Mouse (Mus musculus) retina, adult 2 months (tissue): ENCODE results near the gene Nup155.
"Not testable (repeated sequence)": the region's sequence is repeated elsewhere in the genome, so short reads cannot be mapped to it uniquely, and the experiment has no call there.

ENCODE experiments used
- DNase-seq: peaks from one replicate; pipeline ENCODE4 v3.0.0-alpha.2; 2012; ENCODE audit warnings: low read depth, low spot score

Gene Nup155

DNA sequence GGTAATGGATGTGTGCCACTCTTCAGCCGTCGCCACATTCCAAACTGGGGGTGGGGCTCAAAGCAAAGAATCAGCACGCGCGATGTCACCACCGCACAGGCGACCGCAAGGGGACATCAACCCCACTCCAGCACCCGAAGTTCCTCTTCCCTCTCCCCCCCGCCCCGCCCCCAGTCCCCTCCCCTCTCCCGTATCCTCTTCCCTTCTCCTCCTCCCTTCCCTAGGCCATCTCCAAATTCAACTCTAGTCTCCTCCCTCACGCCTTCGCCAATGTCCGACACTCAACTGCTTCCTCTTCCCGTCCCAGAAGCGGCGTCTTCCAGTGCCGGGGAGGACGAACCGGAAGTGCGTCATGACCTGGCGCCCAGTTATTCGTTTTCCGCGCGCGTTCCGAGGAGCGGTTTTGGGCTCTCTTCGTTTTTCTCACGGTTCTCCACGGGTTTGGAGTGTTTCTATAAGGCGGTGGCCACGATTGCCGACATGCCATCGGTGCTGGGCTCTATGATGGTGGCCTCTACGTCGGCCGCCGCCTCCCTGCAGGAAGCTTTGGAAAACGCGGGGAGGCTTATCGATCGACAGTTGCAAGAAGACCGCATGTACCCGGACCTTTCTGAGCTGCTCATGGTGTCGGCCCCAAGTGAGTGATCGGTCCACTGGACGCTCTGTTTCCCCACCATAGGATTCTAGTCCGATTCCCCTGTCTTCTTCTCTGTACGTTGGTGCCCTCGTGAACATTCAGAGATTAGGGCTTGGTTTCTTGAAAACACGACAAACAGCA lies at the start of gene Nup155:
Gene Nup155 (plus strand): TSS at position 308 of the 778 bp plus-strand sequence.
- DNase-seq = peak; percentile 86

DNA sequence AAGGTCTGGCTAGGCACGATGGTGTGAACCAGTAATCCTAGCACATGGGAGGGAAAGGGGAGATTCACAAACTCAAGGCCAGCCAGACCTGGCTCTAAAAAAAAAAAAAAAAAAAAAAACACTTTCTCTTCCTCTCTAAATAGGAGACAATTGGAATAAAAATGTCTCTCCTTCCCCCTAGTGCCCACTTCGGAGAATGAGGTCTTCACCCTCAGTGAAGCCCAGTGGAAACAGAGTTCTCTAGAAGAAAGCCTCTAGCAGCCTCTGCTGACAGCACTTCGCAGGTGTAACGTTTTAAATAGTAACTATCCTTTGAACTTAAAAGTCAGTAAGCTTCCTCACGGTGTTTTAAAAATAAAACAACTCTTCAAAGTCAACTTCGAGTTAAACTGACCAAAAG lies 43.9 kb upstream of the Nup155 start:
- no peak for DNase-seq

DNA sequence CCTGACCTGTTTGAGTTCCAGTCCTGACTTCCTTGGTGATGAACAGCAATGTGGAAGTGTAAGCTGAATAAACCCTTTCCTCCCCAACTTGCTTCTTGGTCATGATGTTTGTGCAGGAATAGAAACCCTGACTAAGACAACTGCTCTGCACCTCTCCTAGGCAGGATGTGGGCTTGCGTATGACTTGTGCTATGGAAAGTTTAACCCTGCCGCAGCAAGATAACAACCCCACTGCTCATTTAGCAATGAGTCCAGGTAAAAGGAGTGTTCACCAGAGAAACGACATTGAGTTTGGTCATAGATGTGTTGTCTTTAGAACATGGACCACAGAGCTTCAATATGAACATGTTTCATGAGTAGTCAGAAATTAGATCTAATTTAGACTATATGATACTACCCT lies 35.9 kb upstream of the Nup155 start:
- not testable (repeated sequence) for DNase-seq

DNA sequence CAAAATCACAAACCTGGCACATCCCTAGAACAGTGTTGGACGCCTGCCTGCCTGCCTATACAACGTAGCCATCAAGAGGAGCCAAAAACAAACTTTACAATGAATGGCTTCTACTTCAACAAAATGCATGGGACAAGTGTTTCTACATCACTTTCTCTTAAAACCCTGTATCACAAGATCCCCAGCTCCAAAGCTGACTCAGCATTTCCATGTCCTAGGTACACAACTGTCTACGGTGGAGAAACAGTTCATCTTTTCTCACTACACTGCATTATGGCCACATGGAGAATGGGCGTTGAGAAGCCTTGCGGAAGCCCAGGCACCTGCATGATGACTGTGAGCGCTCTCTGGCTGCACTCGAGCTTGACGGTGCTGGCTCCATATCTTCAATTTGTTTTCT lies 26.9 kb upstream of the Nup155 start:
- DNase-seq = no peak

DNA sequence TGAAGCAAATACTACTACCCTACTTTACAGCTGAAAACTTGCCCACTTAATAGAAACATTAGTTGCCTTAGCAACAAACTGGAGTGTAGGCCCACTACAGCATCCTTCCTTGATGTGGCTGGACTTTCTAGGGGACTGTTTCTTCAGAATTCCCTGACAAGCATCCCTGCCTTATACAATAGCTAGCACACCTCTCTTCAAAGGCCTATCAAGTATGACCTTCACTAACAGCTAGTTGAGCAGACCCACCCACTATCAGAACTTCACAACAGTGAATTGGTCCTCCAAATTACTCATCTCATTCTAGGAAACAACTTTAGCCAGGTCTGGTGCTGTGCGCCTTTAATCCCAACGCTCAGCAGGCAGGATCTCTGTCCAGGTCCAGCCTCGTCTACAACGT lies 21.8 kb upstream of the Nup155 start:
- DNase-seq = no peak

DNA sequence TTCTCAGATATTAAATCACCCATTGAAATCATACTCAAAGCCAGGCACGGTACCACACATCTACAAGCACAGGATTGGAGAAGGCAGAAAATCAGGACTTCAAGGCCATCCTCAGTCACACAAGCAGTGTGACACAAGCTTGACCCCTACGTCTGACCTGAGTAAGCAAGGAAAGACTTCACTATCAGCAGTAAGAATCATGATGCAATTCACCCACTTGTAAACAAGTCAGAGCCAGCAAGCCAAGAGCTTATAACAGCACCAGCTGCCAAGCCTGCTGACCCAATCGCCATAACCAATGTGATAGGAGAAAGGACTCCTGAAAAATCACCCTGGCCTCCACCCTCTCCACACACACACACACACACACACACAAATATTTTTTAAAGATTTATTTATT lies 20.4 kb upstream of the Nup155 start:
- no peak for DNase-seq

DNA sequence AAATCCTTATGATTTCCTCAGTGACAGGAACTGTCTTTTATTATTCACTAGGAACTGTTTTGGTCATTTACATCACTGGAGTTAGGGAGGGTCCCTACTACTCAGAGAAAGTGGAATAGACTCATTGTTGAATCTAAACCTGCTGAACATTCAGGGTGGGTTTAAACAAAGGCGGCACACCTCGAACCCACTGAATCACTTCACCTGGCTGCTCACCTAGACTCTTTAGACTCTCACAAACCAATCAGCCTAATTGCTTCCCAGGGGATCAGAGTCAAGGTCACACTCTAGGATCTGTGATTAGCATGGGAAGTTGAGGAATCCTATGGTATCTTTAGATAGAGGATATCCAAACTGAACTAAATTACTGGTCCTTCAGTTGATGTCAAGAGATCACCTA lies 18.4 kb upstream of the Nup155 start:
- no peak for DNase-seq

DNA sequence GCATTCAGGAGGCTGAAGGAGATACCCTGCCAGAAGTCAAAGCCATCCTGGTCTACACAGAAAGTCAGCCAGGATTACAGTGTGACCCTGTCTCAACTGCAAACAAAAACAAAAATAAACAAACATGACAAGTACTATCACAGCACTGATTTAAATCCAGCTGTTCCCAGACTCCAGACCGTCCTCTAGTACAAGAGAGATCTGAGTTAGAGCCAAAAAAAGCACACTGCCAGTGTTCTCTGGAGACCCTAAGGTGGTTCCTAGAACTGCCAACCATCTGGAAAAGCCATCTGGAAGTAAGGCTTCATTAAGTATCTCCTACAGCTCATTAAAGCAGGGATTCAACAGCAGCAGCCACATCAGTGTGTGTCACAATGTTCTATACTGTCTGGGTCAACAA lies 16.4 kb upstream of the Nup155 start:
- not testable (repeated sequence) for DNase-seq

DNA sequence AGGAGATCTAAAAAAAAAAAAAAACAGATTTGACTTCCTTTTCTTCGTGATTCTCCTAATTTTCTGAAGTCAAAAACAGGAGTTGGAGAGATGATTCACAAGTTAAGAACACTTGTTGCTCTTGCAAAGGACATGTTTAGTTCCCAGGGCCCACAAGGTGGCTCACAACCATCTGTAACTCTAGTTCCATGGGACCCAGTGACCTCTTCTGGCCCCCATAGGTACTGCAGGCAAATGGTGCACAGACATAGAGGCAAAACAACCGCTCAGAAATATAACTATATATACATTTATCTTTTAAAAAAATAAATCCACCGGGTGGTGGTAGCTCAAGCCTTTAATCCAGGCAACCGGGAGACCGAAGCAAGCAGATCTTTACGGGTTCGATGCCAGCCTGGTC lies 11.2 kb upstream of the Nup155 start:
- DNase-seq = peak; percentile 34

DNA sequence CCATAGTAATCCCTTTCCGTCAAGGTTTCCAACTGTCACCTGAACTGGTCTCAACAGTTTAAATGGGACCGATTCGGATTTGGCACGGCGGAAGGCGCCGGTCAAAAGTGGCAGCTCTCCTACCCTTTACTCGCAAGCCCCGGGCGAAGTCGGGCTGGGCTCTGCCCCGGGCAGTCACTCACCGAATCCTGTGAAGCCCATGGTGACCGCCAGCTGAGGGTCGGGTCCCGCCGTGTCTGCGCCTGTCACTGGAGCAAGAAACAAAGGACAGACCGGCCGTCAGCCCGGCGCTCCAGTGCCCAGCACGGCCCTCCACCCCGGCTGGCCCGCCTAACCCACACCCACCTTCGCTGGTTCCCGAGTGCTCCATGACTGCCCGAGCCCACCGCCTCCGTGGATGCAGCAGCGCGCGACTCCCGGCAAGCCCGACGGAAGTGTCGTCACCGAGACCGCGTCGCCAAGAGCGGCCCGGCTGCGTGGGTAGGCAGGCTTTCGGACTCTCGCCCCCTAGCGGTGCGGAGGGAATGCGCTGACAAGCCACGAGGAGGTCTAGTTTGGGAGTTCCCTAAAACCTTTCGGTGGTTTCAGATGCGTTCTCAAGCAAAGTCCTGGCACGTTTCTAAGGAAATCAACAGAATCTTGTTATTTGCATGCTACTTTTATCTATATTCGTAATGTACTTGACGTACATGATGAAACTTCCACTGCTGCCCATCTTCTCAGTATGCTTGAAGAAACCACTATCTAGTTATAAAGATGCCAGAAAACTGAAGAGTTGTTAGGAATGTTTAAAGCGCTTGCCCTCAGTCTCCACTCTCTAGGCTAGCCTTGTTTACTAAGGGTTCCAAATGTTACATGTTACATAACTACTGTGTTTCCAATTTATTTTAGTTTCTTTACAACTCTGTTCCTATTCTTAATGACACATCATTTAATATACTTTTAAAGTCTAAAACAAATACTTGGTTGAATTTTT lies 10.0 kb upstream of the Nup155 start, which contains the start of gene Wdr70:
Gene Wdr70 (minus strand): TSS at position 436 of the 976 bp plus-strand sequence.
- peak; percentile 86 for DNase-seq

DNA sequence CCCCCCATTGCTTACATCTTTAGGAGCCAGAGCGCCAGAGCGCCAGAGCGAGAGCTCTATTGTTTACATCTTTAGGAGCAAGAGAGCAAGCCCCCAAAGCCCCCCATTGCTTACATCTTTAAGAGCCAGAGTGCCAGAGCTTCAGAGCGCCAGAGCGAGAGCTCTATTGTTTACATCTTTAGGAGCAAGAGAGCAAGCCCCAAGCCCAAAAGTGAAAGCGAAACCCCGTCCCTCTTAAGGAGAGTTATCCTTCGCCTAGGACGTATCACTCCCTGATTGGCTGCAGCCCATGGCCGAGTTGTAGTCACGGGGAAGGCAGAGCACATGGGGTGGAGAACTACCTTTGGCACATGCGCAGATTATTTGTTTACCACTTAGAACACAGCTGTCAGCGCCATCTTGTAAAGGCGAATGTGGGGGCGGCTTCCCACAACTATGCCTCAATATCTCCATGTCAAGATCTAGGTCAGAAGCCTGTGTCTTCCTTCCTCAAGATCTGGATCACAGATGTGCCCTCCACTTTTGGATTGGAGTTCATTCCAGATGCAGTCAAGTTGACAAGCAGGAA lies 7.0 kb upstream of the Nup155 start:
- not testable (repeated sequence) for DNase-seq

DNA sequence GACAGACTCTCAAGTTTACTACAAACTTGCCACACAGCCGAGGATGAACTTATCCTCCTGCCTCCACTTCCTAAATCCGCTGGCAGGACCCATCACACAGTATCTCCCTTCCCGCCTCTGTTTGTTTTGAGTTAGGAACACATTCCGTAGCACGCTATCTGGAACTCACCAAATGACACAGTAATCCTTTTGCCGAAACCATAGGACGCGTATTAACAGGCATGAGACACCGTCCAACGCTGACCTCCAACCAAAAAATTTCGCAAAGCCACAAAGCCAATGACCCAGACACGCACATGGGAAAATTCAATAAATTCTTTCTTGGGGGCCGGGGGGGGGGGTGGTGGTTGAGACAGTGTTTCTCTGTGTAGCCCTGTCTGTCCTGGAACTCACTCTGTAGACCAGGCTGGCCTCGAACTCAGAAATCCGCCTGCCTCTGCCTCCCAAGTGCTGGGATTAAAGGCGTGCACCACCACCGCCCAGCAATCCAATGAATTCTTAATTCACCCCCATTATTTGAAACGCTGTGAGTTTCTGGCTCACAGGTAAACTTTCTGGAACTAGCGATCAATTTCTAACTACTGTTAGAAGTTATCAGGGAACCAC lies 610 bp upstream of the Nup155 start:
- DNase-seq = no peak

DNA sequence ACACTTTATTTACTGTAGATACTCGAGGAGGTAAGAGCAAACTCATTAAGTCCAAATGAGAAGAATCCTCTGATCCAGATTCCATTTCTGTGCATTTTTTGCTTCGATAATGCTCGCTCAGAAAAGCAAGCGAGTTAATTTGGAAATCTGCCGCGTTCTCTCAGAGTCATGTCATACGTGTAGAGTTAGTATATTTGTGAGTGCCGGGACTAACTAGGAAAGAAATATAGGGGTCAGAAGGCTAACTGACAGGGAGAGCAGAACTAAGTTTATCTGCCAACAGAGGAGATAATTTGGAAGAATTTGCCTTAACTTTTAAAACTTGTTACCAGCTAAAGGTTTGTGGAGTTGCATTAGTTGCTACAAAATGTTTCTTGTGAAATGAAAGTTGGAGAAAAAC lies 709 bp downstream of the Nup155 start:
- no peak for DNase-seq

DNA sequence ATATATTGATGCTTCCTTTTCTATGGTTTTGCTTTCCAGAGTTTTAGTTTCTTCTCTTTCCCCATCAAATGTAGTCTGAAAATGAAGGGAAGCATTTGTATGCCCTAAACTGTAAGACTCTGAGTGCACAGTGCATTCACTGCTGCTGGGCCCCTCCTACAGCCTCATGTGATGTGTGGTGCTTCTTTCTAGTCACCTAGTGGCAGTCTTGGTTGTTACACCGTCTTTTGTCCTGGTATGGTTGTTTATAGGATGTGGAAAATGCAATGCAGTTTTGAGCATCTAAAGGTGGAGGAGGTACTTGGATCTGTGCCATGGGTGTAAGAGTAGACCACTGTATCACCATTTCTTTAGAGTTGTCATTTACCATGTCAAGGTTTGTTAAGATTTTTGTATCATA lies 20.2 kb downstream of the Nup155 start:
- DNase-seq = no peak

DNA sequence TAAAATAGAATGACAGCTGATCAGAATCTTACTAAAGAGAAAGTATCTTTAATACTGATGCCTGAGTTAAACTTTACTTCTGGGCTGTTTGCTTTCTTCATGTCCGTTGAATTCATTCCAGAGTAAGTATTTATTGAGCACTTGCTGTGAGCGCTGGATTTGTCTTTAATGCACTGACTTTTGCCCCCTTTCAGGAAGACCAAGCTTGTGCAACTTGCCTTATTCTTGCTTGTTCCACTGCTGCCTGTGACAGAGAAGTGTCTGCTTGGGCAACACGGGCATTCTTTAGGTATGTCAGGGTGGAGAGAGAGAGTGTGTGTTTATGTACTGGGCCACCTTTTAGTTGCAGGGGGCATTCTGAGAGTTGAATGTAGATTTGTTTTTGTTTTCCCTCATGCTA lies 22.2 kb downstream of the Nup155 start:
- DNase-seq = no peak

DNA sequence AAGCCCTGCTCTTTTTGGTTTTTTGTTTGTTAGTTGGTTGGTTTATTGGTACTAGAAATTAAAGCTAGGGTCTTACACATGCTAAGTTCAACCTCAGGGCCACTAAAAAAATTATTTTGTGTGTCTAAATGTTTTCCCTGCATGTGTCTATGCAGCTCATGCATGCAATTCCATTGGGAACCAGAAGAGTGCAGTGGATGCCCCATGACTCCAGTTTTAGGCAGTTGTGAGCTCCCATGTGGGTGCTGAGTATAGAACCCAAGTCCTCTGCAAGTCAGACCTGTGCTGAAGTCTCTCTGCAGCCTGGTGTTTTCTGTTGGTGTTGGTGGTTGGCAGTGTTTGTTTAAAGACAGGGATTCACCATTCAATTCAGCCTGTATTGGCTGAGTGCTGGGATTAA lies 22.7 kb downstream of the Nup155 start:
- DNase-seq = no peak

DNA sequence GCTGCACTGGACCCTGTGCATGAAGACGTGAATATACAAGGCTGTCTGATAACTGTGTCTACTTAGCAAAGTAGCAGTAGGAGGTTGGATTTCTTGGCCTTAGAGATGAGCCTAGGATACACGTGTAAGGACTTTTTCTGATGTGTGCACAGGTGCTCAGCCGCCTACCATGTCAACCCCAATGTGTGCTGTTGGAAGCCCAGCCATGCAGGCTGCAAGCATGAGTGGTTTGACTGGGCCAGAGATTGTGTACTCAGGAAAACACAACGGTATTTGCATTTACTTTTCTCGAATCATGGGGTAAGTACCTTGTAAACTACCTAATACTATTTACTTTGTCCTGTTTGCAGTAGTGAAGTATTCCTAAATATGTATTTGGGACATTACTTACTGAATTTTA lies 26.5 kb downstream of the Nup155 start:
- no peak for DNase-seq

DNA sequence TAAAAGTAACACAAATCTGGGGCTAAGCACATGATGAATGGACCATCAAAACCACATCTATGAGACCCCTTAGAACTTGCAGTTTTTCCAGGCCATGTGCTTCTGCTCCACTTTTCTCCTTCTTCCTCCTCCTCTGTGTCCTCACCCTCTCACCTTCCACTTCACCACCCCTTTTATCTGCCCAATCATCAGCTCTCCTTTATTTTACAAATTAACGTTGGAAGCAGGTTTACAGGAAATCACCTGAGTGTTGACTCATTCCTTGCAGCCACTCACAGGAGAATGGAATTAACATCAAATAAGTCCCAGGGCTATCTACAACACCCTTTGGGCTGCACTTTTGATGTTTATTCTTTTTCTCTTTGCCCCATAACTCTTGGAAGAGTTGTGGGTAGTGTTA lies 52.8 kb downstream of the Nup155 start:
- DNase-seq = no peak

DNA sequence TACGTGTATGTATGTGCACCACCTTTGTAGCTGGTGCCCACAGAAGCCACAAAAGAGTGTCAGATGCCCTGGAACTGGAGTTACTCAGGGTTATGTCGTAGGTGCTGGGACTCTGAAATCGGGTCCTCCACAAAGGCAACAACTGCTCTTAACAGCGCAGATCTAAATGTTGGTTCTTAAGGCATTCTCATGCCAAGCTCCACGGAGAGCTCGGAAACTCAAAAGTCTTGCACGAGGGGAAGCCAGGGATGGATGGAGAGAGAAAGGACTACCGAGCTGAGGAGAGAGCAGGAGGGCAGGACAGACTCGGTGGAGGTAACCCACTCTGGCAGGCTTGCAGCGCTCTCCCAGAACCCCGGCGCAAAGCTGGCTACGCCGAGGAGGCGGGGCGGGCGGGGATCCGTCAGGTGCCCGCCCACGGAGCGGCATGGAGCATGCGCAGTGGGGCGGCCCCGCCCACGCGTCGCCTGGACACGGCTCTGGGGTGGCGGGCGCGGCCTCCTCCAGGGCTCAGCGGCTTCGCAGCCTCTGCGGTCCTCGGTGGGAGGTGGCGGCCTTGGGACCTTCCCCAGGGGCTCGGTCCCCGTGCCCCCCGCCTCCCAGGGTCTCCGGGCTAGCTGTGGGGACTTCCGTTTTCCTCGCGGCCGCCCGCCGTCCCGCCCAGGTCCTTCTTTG lies 59.7 kb downstream of the Nup155 start, which contains the start of gene Cplane1:
Gene Cplane1 (plus strand): TSS at position 516 of the 675 bp plus-strand sequence.
- peak; percentile 89 for DNase-seq

DNA sequence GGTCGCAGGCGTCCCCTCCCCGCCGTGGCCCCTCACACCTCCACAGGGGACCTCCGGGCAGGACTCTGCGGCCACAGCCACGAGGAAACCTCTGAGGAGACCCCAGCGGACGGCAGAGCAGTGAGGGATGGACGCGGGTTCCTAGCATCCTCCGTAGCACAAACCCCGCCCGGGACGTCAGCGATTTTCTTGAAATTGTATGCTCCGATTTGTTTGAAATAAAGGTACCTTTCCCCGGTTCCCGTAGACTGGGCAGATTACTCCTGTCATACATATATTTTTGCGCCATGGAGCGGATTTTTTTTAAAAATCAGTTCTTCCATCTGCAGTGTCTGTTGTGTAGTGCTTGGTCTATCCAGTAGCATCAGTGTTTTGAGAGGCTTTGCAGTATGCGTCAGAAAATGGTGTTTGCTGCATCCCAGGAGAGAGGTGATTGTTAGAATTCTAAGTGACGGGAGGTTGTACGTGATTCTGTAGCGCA lies 60.2 kb downstream of the Nup155 start:
- DNase-seq = peak; percentile 26

DNA sequence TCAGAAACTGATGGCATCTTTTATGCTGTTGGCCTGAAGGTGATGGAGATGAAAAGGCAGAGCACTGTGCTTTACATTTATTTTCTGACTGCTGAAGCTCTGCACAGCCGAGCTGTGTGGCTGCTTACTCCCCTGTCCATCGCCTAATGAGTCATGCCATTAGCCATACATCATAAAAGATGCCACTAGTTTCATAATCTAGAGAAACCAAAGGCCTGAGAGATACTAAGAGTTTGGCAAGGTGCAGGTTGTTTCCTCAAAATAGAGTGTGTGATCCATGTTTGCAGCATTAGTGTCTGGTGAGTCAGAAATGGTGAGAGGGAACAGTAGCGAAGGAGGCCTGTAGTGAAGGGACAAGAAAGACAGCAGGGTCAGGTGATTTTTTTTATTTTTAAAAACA lies 80.5 kb downstream of the Nup155 start:
- DNase-seq = no peak
